Mouse (Mus musculus) embryo, embryonic 9.5 days (tissue): ENCODE data around the gene Dock6.
"Not testable (repeated sequence)": the region's sequence is repeated elsewhere in the genome, so short reads cannot be mapped to it uniquely, and the experiment has no call there.

Source experiments
- DNase-seq: peaks from one replicate; pipeline ENCODE4 v3.0.0-alpha.2; 2017; ENCODE audit errors: extremely low spot score

Gene Dock6

GRCm38 (mm10) chr9:21808561-21808960 is 43.9 kb downstream of the Dock6 start:
- no peak for DNase-seq

DNA sequence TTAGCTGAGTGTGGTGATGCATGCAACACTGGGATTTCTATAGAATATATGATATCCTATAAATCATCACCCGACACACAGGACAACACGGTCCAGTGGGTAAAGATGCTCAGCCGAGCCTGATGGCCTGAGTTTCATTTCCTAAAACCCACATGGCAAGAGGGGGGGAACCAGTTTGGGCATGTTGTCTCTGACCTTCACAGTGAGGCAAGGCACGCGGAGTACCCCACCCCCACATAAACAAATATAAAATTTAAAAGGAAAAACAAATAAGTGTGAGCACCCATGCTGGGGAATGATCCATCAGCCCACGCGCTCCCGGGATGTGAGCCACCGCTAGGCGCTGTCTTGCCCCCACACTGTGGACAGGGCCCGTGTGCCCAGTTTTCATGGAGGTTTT is 45.5 kb downstream of the Dock6 start:
- DNase-seq, result no peak

GRCm38 (mm10) chr9:21806363-21806762 is 46.1 kb downstream of the Dock6 start:
- no peak for DNase-seq

- peak; percentile 76 for DNase-seq
Measured at GRCm38 (mm10) chr9:21803986-21804644, 48.3 kb downstream of the Dock6 start.

- DNase-seq, result no peak
Measured at GRCm38 (mm10) chr9:21801591-21801990, 50.8 kb downstream of the Dock6 start.

DNA sequence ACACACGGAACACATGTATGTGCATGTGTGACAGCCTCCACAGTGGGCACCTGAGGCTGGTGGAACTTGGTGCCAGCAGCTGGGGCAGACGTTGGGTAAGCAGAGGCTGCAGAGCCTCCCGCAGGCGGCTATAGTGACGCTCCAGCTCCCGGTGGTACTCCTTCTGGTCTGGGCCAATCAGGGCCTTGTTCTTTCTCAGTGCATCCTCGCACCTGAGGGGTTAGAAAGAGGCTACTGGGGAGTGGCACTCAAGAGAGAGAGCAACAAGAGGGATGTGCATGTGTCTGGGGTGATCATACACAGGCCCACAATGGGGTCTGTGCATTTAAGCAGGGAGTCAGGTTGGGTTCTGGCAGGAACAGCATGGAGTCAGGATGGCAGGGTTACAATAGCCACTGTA is 51.3 kb downstream of the Dock6 start:
- no peak for DNase-seq

DNA sequence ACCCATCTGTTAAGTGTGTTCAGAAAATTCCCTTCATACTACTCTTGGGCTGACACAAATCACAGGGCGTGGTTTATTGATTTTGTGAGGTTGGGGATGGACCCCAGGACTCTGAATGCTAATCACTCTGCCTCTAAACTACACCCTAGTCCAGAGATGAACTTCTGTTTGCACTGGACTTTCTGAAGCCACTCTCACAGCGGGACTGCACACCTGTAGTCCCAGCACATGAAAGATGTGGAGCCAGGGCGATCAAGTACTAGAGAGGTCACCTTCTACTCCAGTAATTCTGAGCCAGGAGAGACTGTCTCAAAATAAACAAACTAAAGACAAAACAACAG is 53.5 kb downstream of the Dock6 start:
- DNase-seq, result no peak

DNA sequence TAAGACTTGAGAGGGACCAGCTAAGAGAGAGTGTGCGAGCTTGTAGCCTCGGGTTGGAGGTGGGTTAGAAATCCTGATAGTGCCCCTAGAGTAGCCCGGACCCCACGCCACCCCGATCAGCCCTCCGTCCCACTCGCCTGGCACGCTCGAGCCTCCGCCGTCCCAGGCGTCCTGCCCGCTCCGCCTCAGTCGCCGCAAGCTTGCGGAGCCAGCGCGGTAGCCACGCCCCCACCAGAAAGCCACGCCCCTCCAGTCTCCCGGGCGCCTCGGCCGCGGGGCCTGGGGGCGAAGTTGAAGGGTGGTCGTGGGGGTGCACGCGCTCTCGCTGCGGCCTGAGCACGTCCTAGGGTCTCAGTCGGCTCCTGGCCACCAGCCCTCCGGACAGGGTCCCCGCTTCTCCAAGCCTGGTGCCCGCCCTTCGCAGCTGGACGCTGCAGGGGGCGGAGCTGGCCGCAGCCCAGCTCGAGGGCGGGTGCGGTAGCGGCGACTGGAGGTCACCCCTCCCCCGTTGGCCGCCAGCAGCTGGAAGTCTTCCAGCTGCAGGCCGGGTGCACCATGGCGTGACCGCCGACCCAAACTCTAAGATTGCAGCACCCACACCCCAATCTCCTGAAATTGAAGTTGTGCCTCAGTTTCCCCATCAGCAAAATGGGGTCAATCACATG is 54.0 kb downstream of the Dock6 start, which contains the start of gene Kank2:
Kank2 (minus strand) TSS at position 400 of the 665 bp plus-strand sequence.
- DNase-seq, result peak; percentile 94

- DNase-seq, result peak; percentile 85
Measured at GRCm38 (mm10) chr9:21797921-21798344, 54.5 kb downstream of the Dock6 start.

GRCm38 (mm10) chr9:21796919-21797318 is 55.5 kb downstream of the Dock6 start:
- DNase-seq, result no peak

DNA sequence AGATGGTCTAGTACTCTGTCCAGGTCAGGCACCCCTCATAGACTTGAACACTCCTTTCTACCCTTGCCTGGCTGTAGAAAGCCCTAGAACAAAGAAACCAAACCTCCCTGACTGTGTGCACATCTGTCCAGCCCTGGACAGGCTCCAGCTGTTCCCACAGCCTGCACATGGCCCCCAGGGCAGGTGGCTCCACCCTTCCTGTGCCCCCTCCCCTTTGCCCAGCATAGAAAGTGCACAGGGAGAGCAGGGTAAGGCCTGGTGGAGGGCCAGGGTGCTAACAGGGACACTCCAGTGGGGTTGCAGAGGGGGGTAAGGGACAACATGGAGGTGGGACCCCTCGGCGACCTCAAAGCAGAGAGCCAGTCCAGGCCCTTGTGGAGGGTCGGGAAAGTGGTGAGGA is 56.2 kb downstream of the Dock6 start:
- no peak for DNase-seq

GRCm38 (mm10) chr9:21795579-21795978 is 56.9 kb downstream of the Dock6 start:
- DNase-seq, result no peak

DNA sequence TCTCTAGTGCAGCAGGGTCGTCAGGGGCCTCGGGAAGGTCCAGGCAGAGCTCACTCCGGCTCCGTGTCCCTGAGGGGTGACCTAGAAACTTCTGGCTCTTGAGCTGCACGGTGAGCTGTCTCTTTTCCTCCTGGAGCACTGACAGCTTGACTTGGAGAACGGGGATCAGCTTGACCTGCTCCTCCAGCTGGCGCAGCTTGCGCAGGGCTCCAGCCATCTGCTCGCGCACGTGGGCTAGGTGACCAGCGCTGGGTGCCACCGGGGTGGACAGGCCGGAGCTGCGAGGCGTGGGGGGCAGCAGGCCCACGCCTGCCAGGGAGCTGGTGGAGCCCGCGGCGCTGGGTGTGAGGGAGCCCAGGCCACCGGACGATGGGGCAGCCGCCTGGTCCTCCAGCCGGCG is 57.5 kb downstream of the Dock6 start:
- no peak for DNase-seq

- DNase-seq, result no peak
Measured at GRCm38 (mm10) chr9:21794344-21794834, 58.0 kb downstream of the Dock6 start.

DNA sequence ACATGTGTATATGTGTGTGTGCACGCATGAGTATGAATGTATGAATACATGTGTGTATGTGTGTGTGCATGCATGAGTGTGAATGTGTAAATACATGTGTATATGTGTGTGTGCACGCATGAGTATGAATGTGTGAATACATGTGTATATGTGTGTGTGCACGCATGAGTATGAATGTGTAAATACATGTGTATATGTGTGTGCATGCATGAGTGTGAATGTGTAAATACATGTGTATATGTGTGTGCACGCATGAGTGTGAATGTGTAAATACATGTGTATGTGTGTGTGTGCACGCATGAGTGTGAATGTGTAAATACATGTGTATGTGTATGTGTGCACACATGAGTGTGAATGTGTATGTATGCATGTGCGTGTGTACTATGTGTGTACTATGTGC is 58.9 kb downstream of the Dock6 start:
- DNase-seq, result not testable (repeated sequence)

- DNase-seq, result no peak
Measured at GRCm38 (mm10) chr9:21792644-21793043, 59.8 kb downstream of the Dock6 start.

DNA sequence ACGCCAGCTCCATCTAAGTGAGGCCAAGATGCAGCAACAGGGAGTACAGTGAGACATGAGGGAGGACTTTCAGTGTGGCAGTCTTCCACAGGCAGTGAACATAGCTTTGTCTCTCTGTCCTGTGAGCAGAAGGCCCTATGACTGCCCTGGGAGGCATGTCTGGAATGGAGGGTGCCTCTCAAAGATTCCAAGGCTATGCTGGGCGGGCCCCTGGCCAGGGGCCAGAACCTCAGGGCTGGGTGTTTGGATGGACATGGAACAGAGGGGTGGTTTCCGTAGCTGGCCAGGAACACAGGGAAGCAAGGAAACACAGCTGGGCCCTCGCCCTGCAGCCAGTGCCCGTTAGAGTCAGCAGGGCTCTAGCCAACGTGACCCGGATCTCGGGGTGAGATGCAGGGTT is 60.6 kb downstream of the Dock6 start:
- no peak for DNase-seq

- DNase-seq, result no peak
Measured at GRCm38 (mm10) chr9:21788234-21788633, 64.2 kb downstream of the Dock6 start.

DNA sequence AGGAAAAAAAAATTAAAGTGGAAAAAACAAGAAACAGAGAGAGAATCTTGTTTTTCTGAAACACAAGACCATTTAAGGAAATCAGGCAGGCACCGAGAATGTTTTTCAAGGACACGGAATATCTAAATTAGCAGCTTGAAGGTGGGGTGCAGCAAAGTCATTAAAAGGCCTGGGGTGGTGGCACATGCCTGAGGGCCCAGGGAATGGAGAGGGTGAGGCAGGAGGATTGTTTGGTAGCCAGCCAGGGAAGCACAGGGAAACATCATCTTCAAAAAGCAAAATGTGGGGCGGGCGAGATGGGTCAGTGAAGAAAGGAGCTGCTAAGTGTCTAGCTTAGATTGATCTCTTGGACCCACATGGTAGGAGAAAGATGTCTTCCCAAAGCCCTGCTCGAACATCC is 64.8 kb downstream of the Dock6 start:
- no peak for DNase-seq

DNA sequence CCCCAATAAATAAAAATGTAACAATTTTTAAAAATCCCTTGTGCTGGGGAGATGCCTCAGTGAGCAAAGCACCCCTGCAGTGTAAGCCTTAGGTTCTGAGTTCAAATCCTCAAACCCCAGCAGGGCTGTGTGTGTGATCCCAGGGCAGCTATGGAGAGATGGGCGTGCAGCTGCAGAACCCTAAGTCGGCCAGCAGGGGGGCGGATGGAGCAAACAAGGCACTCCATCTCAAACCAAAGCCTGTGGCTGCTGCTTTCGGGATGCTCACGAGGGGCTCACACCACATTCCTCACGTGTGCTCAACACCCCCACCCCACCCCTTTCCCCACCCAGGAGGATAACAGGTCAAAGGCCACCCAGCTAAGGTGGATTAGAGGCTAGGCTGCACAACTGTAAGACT is 65.5 kb downstream of the Dock6 start:
- DNase-seq, result peak; percentile 74

GRCm38 (mm10) chr9:21786309-21786708 is 66.1 kb downstream of the Dock6 start:
- DNase-seq, result not testable (repeated sequence)

GRCm38 (mm10) chr9:21784517-21785307 is 67.7 kb downstream of the Dock6 start:
- DNase-seq, result no peak
